Mouse (Mus musculus) granulocyte monocyte progenitor cell, adult 5-6 weeks (primary cell): Measurements from ENCODE around the gene Mip. TPM values are rescaled to one million over a fixed set of nuclear protein-coding genes. Genes with fewer than 3 reads are reported as not detected.
"Not testable (repeated sequence)": the region's sequence is repeated elsewhere in the genome, so short reads cannot be mapped to it uniquely, and the experiment has no call there.

Source experiments
- ATAC-seq: replicated peaks from 2 replicates; pipeline ENCODE4 v1.8.0; 2016; ENCODE audit warnings: mild to moderate bottlenecking, moderate TSS enrichment, inconsistent platforms; ENCODE audit not compliant: poor library complexity, severe bottlenecking
- total RNA-seq, 2 experiments: library from RNA; stranded (forward) in 1 of 2; stranded (reverse) in 1 of 2; fragments of 200-712, 200-1000 nt in 1 of 2; fragments of >200 nt in 1 of 2; fragmentation: Nextera tagmentation in 1 of 2; gene quantifications; 2 replicates each; pipeline ENCODE4 v1.2.3; 2014 to 2017

The Mip gene
- total RNA-seq, 2 experiments from 2014 or later: 0.75 TPM; not detected in 1

DNA sequence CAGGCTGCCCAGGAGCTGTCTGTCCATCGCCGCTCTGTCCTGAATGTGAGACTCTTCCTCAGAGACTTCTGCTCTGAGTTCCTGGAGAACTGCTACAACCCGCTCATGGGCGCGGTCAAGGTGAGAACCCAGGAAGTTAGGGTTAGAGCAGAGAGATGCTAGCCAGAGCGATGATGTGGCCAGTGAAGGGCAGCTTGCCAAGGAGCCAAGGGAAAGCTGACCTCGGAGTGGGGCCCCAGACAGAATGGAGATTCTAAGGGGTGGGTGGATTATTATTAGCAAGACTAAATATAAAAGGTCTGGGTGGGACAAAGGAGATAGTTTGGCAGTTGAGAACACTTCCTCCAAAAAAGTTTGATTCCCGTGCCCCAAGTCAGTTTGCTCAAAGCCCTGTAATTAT is 17.6 kb downstream of the Mip start:
- ATAC-seq: no peak

DNA sequence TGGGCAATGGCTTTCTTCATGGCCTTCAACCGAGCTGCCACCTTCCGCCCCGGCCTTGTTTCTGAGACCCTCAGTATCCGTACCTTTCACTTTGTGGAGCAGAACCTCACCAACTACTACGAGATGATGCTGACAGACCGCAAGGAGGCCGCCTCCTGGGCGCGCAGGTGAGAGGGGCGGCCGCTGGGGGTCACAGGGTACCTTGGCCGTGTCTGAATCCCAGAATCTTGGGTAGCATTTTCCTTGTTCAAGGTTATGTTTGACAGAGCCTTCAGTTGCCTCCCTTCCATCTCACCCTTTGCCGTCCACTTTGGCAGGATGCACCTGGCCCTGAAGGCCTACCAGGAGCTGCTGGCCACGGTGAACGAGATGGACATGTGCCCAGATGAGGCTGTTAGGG is 18.5 kb downstream of the Mip start:
- no peak for ATAC-seq

DNA sequence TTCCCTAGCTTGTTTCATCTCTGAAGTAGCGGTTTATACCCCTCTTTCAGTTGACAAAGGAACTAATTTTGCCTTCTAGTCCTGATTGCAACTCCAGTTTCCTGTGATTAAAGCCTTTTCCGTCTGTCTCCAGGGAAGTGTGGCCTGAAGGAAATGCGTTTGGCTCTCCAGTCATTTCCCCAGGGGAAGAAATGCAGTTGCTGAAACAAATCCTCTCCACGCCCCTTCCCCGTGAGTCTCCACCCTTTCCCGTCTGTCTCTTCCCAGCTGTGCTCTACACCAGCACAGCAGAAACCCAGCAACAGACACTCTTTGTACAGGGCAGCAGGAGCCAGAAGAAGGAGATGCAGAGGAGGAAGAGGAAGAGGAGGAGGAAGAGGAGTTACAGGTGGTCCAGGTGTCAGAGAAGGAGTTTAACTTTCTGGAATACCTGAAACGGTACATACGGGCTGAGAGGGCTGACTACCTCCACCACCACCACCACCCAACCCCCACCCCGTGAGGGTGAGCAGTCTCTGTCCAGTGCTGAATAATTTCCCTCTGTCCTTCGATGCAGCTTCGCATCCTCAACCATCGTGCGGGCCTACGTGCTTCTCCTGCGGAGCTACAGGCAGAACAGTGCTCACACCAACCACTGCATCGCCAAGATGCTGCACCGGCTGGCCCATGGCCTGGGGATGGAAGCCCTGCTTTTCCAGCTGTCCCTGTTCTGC is 21.5 kb downstream of the Mip start:
- no peak for ATAC-seq

DNA sequence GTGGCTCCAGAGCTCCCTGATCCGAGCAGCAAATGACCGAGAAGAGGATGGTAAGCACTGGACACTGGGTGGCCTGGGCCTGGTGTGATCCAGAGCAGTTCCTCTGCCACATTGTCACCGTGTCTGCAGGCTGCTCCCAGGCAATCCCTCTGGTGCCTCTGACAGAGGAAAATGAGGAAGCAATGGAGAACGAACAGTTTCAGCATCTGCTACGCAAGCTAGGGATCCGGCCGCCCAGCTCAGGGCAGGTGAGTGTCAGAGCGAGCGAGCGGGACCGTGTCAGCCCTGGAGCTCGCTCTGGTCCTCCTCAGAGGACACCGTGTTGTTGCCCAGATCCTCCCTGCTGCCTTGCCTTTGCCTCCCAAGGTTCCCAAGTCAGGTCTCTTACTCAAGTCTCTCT is 24.9 kb downstream of the Mip start:
- ATAC-seq: peak; percentile 60

DNA sequence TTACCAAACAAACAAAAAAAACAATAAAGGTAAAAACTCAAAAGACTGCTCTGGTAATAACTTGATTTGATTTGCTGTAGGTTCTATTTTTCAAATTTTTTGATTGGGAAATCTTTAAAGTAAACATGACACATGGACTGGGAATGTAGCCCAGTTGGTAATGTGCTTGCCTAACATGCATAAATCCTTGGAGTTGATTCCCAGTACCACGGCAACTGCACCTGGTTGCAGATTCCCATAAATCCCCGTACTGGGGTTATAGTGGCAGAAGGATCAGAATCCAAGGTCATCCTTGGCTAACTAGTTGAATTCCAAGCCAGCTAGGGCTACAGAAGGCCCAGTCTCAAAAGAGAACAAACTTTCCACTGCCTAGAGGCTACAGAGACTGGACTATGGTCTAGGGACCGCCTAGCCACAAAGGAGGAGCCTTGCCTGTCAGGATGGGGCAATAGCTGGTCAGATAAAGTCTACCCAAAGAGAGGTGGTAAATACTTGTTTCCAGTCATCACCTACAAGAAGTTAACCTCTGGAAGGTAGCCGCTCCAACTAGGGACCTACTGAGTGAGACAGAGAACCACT is 28.1 kb downstream of the Mip start, which contains the start of gene Apon:
Apon (plus strand) TSS at position 420 of the 579 bp plus-strand sequence.
- no peak for ATAC-seq

DNA sequence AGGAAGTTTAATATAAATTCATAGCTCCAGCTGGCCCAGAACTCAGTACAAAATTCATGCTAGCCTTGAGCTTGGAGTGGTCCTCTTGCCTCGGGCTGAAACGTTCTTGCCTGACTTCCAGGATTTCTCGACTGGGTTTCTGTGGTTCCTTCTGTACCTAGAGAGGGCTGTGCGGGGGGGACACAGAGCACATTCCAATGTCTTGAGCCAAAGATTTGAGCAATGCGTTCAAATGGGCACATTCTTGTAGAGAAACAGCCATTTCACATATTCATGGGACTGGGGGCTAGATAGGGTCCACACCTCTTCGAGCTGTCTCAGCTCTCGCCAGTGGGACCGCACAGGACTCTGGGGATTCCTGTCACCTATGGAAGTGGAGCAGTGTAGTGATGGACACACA is 30.3 kb downstream of the Mip start:
- ATAC-seq: no peak

DNA sequence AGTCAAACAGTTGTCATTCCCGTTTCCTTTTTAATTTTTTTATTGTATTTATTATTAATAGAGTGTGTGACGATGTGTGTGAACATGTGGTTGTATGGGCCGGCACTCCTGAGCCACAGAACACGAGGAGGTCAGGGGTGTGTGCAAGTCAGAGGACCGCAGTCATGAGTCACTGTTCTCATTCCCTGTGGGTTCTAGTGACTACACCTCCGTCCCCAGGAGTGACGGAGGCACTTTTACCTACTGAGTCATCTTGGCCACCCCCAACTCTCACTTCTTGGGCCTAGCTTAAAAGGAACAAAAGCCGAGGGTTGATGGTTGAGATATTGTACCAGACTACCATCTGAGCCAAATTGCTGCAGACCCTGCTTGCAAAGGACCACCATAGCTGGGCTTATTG is 30.7 kb downstream of the Mip start:
- ATAC-seq: no peak

DNA sequence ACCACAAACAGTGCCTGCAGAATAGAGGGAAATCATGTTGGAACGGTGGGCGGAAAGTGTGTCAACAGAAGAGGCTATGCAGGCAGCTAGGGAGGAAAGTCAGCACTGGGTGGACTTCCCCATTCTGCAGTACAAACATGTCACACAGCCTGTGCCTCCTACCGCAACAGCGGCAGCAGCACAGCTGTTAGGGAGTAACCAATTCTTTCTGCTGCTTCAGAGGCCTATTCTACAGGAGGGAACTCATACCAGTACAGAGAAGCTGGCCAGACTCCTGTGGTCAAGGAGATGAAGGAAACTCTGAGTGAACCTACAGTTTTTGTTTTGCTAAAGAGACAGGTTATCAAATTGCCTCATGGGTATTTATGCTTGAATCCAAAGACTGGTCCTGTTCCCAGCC is 33.3 kb downstream of the Mip start:
- peak; percentile 97 for ATAC-seq

DNA sequence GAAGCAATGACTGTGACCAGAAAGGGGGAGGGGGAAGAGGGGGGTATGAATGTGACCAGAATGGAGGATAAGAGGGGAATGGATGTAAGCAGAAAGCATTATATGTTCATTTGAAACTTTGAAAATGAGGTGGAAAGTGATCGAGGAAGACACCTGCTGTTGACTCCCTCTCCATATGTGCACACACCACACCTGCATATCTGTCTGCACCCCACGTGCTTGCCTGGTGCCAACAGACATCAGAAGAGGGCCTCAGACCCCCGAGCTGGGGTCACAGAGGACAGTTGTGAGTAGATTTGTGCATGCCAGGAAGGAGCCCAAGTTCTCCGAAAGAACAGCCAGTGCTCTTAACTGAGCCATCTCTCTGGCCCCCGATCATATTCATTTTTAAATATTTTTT is 34.3 kb downstream of the Mip start:
- ATAC-seq: no peak

DNA sequence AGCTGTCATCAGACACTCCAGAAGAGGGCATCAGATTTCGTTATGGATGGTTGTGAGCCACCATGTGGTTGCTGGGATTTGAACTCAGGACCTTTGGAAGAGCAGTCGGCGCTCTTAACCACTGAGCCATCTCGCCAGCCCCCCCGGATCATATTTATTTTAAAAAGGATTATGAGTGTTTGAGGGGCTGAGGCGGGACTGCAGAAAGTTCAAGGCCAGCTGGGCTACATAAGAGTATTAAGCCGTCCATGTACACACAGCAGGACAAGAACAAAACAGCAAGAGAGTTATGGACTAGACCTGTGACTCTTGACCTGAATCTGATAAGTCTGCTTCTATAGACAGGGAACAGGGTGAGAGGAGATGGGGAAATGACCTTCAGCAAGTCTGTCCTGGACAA is 34.7 kb downstream of the Mip start:
- not testable (repeated sequence) for ATAC-seq

DNA sequence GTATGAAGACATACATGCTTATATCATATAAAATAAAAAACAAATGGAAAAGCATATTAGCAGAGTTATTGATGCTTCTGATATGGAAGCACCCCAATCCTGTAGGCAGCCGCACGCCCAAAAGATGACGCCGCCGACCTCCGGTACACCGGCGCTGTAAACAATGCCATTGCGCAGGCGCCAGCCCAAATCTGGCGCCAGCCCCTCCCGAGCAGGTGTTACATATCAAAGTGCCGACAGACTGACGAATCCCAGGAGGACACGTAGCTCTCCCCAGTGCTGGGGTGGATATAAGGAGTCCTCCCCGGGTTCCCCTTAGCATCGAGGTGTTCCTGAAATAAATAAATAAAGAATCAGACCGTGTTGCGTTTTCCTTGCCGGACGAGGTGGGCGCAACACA is 36.7 kb downstream of the Mip start:
- no peak for ATAC-seq

DNA sequence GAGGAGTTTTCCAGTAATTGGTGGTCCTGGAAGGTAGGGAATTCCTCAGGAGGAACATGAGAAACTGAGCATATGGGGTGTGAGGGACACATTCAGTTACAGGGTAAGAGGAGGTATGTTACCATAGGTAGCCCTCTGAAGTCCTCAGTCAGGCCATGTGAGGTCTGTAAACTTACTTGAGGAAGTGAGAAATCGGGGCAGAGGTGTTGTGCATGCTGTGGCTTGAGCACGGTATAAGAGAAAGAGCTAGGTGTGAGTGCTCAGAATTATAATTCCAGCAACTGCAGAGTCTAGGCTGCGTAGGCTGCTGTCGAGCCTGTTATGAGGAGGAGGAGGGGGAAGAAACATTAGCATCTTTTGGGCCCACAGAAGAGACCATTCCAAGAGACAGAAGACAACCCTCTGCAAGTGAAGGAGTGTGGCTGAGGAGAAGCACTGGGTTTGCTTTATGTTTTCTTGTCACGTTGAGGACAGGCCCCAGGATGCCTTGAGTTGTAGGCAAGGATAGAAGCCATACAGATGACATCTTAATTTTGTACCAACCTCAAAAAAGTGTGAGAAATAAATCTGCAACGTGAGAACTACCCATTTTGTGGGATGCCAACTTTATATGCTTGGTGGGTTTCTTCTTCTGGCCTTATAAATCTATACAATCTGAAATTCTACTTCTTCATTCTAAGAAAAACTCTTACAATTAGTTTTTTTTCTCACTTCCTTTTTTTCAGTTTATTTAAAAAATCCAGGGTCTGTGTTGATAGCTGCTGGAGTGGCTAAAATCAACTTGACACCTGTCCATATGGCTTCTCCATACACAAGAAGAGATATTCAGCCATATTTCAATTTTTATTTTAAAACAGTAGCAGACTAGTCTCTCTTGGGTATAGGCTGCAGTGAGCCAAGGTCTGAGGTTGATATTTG is 38.0 kb downstream of the Mip start:
- peak; percentile 34 for ATAC-seq

DNA sequence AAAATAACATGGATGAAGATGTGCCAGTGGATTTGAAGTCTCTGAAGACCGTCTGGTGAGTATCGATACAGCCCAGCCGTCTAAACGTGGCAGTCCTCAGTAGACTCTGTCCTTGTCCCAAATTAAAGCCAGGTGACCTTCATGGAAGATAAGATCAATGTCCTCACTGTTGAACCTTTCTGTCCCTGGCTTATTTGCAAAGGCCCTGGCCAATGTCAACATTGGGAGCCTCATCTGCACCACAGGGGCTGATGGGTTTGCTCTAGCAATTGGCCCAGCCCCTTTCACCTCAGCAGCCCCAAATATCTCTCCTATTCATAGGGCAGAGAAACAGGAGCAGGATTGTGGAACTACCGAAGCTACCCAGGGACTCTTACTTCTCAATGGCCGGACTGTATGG is 42.7 kb downstream of the Mip start, which contains the start of gene Apof:
Apof (plus strand) TSS at position 301 of the 400 bp plus-strand sequence.
- no peak for ATAC-seq

DNA sequence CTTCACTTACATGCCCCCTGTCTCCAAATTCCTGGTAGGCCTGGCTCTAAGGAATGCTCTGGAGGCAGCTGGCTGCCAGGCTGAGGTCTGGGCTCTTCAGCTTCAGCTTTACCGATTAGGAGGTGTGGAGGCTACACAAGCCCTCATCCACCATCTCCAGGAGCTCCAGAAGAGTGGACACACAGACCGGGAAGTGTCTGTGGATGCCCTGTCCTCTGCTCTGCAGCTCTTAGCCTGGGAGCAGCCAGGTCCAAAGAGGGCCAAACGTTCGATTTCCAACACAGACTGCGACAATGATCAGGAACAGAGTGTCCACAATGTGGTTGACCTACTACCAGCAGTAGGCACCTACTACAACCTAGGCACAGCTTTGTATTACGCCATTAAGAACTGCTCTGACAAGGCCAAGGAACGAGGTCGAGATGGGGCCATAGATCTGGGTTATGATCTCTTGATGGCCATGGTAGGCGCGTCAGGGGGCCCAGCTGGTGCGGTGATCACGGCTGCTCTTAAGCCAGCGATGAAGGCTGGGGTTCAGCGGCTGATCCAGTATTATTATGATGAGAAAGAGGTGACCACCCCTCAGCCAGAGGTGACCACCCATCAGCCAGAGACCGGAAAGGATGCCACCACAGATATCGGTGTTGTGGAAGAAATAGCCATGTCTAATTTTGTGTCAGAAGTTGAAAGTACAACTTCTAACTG is 43.7 kb downstream of the Mip start:
- no peak for ATAC-seq

DNA sequence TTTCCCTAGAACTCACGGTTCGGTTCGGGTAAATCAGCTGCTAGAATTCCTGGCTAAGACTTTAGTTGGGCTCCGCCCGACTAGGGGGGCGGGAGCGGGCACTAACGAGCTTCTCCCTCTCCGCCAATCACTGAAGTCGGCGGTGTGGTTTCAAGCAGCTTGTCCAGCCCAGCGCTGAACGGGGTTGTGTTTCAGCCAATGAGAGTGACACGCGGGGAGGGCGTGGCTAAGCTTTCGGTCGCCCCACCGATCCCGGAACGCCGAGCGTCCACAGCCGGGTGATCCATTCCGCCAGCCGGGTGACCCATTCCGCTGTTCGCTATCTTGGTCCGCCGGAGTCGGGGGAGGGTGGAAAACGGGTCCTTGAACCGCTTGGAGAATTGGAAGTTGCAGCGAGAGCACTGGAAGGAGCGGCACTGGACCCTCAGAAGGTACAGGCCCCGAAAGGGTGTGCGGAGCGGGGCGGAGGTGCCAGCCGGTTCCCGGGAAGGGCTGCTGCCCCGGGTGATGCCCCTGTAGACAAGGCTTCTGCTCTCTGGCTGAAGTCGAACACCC is 44.7 kb downstream of the Mip start, which contains the start of gene Stat2:
Stat2 (plus strand) TSS at position 273 of the 555 bp plus-strand sequence.
- peak; percentile 98 for ATAC-seq

DNA sequence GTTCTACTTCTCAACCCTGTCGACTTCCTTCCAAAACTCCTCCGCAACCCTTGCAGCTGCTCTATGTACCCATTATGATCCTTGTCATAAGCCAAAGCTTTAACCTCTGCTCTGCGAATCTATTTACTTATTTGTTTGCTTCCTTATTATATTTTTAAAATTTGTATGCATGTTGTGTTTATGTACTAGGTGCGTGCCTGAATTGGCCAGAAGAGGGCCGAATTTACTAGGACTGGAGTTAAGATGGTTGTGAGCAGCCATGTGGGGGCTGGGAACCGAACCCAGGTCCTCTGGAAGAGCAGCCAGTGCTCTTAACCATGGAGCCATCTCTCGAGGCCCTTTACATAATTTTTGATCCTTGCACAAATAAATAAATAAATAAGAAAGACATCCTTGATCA is 45.2 kb downstream of the Mip start:
- ATAC-seq: no peak

DNA sequence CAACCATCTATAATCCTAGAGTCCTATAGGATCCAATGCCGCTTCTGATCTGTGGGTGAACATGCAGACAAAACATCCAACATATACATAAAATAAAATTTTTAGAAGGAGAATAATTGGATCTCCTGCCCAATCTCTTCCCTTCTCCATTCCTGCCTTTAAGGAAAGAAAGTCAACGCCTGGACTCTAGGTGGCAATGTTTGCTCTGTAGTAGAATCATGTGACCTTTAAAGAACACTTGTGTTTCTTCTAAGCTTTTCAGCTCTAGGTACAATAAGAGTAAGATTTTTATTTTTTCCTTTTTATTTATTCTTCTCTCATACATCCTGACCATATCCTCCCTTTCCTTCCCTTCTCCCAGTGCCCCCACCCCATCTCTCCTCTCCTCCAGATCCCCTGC is 46.2 kb downstream of the Mip start:
- no peak for ATAC-seq

DNA sequence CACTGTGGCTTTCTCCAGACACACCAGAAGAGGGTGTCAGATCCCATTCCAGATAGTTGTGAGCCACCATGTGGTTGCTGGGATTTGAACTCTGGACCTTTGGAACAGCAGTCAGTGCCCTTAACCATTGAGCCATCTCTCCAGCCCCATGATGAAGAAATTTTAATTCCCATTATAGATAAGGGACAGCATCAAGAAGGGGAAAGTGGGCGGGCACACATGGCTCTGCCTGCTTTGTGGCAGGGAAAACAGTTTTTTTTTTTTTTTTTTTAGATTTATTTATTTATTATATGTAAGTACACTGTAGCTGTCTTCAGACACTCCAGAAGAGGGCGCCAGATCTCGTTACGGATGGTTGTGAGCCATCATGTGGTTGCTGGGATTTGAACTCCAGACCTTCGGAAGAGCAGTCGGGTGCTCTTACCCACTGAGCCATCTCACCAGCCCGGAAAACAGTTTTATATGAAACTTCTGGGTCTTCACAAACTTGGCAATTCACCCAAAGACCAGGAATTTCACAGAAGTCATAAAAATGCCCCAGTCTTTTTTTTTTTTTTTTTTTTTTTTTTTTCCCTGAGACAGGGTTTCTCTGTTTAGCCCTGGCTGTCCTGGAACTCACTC is 47.3 kb downstream of the Mip start:
- ATAC-seq: not testable (repeated sequence)

DNA sequence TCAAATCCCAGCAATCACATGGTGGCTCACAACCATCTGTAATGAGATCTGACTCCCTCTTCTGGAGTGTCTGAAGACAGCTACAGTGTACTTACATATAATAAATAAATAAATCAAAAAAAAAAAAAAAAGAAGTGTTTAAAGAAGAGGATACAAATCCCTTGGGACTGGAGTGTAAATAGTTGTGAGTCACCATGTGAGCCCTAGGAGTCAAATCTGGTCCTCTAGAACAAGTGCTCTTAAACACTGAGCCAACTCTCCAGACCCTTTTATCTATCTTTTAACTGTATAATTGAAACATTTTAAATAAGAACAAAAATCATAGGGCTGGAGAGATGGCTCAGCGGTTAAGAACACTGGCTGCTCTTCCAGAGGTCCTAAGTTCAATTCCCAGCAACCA is 49.7 kb downstream of the Mip start:
- not testable (repeated sequence) for ATAC-seq

DNA sequence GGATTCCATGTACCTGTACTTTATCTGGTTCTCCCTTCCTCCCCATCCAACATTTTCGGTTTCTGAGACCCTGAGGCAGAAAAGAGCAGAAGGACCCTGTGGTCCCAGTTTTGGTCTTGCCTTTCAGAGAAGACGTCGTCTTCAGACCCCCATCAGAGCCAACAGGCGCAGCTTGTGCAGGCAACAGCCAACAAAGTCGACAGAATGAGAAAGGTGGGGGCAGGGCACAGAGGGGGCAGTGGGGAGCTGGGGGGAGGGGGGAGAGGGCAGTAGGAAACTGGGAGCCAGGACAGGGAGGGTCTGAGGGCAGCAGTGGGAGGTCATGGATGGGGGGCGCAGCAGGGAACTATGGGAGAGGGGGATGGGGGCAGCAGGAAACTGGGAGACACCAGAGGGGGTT is 52.5 kb downstream of the Mip start:
- ATAC-seq: no peak
